Mouse (Mus musculus): ENCODE results near the gene Cacnb4. TPM values are rescaled to one million over a fixed set of nuclear protein-coding genes. Genes with fewer than 3 reads are reported as not detected.

Gene Cacnb4
- total RNA-seq, 1 experiment from 2014 or later, result not detected

DNA sequence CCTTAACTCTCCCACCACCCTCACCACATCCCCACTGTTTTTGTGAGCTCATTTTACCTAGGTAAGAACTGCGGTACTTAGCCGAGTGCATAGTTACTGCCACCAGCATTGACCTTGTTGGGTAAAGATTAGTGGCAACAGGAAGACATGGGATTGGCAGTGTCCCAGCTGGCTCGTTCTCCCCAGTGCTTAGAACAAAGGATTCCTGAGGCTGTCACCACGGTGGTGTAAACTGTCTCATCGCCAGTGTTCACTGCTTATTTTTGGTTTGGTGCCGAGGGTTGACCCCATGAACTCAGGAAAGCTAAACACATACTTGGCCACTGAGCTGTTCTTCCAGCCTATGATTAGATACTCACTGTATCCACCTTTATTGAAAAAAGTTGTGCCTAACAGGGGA is 238.6 kb downstream of the Cacnb4 start:
- peak; percentile 73 for ATAC-seq (replicated peaks; ENCODE audit: low read depth, poor library complexity, severe bottlenecking)

DNA sequence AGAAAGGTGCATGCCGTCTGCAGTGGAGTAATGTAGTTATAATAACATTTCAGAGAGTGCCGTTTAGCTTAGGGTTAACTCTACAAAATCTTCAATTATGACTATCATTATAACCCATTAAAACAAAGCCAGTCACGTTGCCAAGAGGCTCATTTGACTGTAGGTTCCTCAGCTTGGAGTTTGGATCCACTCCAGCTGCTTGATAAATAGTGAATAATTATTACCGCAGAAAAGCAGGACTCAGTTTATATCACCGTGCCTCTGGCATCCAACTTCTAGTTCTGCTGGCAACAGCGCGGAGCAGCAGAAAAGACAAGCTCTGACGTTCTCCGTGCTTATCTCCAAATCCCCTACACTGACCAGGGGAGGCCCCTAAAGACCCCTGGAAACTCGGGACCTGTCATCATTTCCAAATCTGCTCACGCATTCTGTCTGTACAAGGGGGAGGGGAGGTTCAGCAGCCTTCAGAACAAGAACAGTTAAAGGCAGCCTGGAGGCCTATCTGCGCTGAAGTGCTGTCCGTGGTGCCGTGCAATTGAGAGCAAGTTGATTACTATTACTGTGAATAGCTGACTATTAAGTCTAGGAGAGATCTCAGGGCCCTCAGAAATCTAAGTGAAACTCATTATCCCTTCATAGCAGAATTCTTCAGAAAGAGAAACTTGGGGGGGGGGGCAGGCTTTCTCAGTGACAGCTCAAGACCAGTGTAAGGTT is 240.6 kb downstream of the Cacnb4 start:
- no peak for ATAC-seq (replicated peaks; ENCODE audit: low read depth, poor library complexity, severe bottlenecking)

DNA sequence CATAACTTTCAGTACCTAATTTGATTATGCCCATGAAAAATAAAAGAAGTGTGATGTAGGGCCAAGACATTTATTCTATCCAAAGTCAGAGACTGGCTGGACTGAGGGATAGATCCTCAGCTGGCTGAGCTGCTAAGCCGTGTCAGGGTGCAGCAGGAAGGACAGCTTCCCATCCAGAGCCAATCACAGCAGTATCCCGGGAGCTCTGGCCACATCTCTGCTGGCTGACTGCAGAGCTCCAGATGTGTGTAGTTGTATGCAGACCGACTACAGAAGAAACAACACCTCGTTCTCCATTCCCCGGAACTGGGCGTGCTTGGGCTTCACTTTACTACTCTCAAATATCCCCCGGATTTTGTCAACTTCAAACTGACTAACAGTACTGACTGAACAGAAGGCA is 243.3 kb downstream of the Cacnb4 start:
- no peak for ATAC-seq (replicated peaks; ENCODE audit: low read depth, poor library complexity, severe bottlenecking)

DNA sequence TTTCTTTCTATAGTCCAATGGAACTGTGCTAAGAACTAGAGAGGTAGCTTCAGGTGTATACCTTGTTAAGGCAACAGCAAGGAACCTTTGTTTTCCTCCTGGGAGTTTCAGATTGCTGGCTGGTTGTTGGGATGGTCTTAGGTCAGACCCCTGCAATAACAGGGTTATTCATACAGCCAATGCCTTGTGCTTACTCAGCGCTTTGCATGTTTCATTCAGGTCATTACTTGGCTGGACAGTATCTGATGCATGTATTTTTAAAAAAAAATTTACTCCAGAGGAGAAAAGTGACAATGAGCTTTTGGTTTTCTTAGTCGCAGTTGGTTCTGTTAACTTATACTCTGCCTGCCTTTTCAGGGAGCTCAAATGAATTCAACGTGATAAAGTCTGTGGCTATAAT is 249.2 kb downstream of the Cacnb4 start:
- ATAC-seq (replicated peaks; ENCODE audit: low read depth, poor library complexity, severe bottlenecking), result no peak

DNA sequence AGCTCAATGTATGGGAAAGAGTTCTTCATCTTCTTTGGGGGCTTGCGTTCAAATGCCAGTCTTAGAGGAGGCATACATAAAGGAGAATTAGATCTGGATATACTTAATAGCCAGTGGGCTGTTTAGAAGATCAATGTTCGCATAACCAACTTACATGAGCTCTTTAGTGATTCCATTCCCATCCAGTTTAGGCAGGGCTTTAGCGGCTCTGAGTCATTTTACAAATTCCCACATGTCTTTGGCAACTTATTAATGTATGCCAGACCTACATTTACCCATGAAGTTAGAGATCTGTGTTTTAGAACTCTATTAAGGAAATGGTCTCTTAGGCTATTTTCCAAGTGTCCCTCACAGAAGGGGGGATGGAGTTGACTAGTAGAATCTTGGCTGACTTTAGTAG is 250.6 kb downstream of the Cacnb4 start:
- ATAC-seq (replicated peaks; ENCODE audit: low read depth, poor library complexity, severe bottlenecking), result no peak

DNA sequence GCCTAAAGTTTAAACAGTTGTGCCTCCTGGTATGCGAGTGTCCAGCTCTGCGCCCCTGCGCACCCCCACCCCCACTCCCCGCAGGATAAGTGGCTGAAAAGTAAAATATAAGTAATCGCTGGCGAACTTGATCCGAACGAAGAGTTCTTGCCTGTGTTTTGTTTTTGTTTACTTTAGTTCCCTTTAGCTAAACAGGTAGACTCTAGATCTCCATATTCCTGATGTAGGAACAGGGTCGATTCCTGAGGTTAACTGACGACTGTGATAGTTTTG is 251.2 kb downstream of the Cacnb4 start:
- ATAC-seq (replicated peaks; ENCODE audit: low read depth, poor library complexity, severe bottlenecking), result no peak

DNA sequence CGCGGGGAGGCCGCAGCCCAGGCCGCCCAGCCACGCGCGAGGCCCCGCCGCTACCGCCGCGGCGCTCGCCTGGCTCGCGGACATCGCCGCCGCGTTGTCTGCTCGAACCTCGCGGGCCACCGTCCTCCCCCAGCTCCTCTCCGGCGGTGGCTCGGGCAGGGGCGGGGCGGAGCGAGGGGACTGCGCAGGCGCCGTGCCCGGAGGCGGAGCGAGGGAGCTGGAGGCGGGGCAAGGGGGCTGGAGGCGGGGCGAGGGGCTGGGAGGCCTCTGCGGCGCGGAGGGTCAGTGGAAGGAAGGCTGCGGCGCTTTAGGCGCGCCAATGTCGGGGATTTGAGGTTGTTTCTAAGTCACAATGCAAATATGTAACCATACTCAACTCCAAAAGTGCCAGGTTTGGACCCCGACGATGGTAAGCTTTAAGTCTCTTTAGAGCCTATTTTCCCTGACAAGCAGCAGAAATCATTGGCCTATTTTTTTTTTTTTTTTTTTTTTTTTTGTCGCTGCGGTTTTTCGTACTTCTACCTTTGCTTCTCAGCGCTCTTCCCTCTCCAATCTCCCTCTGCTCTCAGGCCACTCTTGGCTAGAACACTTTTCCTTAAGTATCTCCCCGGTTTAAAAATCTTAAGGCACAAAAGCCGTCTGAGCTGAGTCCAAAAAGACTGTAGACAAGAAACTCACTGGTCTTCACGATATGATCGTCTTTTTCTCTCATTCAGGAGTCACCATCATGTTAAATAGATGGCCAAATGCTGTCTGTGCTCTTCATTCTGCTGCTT is 251.7 kb downstream of the Cacnb4 start, which contains the start of gene Arl5a:
Gene Arl5a, minus strand, starts transcription at position 155 of the 776 bp plus-strand sequence.
- peak; percentile 91 for ATAC-seq (replicated peaks; ENCODE audit: low read depth, poor library complexity, severe bottlenecking)

DNA sequence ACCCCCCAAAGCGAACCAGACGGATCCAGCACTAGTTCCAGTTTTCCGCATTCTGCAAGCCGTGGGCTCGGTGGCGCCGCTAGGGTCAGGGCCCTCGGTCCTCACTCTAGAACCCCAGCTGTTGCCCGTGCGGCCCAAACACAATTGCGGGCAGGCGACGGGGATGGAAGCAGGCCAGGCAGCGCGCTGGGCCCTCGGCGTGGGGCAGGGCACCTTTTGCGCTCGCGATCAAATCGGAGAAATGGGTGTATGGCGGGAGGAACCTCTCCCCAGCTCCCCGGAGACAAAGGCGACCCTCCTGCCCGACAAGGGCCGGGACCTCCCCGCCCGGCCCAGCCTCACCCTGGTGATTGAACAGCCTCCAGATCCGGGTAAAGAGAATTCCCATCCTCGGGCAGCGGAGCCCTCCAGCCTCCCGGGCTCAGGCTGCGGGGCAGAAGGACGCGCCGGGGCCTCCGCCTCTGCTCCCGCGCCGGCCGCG is 252.3 kb downstream of the Cacnb4 start:
- ATAC-seq (replicated peaks; ENCODE audit: low read depth, poor library complexity, severe bottlenecking), result peak; percentile 24; the same call in 1 of the 2 replicates

DNA sequence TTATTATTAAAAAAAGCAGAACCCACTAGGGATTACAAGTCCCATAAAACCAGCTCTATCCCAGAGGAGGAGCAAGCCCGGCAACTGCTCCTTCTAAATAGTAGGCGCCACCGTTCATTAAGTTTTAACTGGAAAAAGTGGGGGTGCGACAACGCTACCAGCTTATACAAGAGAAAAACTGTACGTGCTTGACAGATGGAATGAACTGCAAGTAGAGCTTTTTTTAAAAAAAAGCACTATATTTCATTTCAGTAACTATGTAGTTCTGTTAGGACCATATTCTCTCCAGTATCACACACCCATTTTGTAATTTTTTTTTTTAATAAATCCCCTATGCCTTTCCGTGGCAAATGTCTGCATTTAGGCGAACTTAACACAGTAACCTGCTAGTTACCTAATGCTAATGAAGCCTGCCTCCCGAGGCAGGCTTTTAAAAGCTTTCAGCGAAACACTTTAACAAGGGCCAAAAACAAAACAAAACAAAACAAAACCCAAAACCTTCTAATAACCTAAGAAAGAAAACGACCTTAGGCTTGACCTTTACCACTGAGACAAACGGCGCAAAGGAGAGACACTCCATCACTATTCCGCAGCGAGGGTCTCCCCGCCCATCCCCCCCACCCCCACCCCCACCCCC is 252.9 kb downstream of the Cacnb4 start:
- ATAC-seq (replicated peaks; ENCODE audit: low read depth, poor library complexity, severe bottlenecking), result no peak

DNA sequence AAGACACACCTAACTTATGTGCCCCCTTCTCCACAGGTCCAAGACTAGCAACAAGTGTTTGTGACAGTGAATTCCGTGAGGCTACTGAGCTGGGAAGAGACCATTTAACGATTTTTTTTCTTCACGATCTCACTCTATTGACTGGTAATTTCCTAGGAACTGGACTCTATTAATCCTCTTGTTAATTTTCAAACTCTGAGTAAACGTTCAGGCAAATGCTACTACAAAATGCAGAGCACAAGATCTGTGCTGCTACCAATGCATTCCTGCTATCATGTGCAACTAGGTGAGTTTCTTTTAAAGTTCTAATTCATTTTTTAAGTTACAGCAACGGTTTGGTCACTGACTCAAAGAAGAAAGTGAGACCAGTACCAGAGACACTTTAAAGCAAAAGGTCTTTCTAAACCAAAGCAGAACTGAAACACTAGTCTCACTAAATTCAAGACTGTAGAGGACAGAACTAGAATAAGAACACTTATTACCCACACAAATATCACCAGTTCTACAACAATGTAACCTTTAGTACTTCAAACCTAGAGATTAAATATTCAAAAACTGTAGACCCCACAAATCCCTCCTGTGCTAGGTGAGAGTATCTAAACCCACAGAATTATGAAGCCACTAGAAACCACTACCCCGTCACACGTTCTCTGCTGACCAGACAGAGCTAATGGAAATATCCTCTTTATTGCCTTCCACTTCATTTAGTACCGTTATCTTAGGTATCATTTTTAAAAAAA is 253.6 kb downstream of the Cacnb4 start:
- no peak for ATAC-seq (replicated peaks; ENCODE audit: low read depth, poor library complexity, severe bottlenecking)

DNA sequence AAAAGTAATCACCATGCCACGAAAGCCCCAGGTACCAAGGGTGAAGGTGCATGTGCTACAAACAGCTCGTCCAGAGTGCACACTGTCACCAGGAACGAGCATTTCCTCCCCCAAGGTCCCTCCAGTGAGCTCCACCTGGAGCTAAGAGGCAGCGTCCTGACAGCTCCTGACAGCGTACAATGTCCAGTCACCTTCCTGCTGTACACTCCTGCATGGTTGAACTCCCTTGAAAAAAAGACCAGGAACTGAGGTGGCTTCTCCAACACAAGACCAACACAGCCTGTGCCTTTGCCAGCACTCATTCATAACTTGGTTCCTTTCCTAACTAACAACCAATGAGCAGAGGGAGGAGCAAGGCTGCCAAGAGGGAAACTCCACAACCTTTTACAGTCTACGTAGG is 255.4 kb downstream of the Cacnb4 start:
- no peak for ATAC-seq (replicated peaks; ENCODE audit: low read depth, poor library complexity, severe bottlenecking)

DNA sequence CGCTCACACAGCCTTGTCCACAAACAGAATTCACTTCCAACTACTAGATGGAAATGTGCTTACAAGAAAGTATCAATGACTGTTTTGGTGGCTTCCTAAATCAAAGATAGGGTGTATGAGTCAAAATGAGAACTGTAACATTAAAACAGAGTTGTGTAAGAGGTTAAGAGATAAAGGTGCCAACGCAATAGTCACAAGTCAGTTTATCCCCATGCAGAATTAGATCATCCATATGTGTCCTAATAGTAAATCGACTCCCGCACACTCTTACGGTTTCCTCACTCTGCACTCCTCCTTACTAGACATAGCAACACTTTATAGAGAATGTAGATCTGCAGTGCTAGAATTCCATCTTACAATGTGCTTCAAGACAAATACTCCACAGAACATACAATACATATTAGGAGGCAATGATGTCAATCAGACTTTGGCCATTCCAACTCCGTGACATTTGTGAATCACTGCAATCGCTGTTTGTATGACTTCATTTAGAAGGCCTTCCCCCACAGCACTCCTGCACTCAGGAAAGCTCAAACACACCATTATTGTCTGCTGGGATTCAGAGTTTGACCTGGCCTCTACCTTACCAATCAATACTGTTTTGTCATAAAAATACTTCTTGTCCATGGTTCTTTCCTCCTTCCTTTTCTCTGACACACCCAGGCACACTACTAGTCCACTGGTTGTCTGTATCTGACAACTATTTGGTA is 256.5 kb downstream of the Cacnb4 start:
- ATAC-seq (replicated peaks; ENCODE audit: low read depth, poor library complexity, severe bottlenecking), result no peak

DNA sequence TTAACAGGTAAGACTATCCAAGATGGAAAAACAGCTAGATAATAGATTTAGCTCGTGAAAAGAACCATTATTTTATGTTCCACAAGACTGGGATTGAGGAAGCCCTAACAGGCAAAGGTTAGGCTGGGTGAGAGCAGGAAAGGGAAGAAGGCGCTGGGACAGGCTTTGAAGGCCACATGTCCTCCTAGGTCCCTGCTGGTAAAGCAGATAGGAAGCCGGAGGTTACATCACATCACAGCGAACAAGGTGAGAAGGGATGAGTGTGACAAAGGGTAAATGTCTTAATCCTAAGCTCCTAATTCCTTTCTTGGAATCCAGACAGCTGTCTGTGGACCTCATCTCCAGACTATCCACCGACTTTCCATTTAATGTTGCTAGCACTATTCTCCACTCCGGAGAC is 257.3 kb downstream of the Cacnb4 start:
- no peak for ATAC-seq (replicated peaks; ENCODE audit: low read depth, poor library complexity, severe bottlenecking)

DNA sequence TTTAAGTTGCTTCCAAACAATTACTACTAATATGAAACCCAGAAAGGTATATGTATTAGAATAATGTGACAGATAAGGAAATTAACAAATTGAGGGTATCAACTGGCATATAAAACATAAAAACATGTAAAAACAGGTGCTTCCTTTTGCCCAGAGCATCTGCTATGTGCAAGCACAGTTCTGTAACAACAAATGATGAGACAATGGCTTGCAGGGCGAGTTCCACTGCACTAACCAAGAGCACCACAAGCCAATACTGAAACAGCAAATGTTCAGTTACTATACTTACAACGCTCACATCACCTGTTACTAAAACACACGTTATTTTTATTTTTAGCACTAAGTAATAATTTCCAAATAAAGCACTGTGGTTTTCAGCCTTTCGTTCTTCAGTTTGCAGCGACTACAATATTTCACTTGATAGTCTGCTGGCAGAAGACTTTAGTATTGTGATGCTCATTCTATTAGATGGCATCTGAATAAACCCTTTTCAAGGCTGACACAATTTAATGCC is 264.1 kb downstream of the Cacnb4 start:
- no peak for ATAC-seq (replicated peaks; ENCODE audit: low read depth, poor library complexity, severe bottlenecking)

DNA sequence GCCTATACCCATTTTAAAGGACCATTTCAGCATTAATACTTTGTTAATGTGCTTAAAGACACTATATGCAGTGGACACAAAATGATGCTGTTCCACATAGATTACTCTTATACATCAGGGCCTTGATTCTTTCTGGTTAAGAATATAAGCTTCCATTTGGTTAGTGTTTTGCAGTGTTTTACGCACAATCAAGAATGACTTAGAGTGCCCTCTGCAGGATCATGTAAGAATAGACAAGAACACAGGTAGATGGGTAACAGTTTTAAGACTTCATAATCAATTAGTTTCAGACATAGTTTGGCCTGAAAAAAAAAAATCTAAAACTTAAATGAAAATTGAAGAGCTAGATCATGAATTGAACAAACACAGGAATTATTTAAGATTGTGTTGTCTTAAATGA is 270.2 kb downstream of the Cacnb4 start:
- peak; percentile 60; the same call in 1 of the 2 replicates for ATAC-seq (replicated peaks; ENCODE audit: low read depth, poor library complexity, severe bottlenecking)

DNA sequence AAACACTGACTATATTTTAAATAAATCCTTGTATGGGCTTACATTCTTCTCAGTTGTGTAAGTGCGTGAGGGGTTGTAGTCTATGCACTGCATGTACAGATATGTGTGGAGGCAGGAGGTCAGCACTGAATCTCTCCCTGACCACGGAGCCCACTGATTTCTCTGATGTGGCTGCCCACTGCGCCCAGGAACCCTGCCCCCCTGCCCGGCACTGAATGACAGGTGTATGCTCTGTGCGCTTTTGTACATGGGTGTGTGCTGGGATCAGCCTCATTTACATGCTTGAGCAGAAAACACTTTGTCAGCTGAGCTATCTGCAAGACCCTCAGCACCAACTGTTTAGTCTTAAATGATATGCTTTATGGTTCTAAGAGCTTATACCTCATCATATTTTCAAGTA is 271.4 kb downstream of the Cacnb4 start:
- ATAC-seq (replicated peaks; ENCODE audit: low read depth, poor library complexity, severe bottlenecking), result no peak

DNA sequence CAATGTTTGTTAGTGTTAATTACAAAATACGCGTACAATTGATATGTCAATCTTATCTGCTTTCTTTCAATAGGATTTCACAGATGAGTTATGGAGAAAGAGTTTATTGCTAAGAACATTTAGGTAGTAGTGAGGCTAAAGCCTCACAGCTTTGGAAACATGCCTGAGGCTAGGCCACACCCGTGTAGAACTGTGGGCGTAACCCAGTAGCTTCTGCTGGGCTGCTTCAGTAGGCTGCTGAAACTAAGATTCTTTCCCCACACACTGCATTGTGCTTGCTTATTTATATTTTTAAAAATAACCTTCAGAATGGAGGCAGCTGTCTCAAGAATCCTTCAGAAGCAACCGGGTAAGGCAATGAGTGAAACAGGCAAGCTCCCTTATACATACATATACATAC is 282.1 kb downstream of the Cacnb4 start:
- ATAC-seq (replicated peaks; ENCODE audit: low read depth, poor library complexity, severe bottlenecking), result no peak

DNA sequence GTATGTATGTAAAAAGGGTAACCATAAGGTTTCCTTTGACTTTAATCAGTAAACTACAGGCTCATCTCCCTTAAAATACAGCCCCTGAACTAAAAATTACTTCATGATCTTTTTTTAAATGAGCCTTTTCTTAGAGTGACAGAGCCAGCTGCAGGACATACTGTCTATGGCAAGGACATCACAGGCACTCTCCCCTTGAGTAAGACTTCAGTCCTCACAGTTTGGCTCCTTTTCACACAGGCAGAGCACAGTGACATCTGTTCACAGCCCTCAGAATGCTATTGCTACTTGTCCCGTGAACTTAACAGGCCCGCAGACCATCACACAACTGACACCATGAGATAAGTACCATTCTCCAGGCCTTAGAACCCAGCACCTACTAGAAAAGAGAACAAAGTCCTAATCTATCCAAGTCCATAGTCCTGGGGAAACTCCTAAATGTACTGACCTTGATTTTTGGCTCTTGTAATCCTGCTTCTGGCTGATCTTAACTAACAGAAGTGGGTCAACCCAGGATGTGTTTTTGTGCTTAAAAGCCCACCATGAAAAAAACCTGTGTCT is 286.1 kb downstream of the Cacnb4 start:
- no peak for ATAC-seq (replicated peaks; ENCODE audit: low read depth, poor library complexity, severe bottlenecking)

DNA sequence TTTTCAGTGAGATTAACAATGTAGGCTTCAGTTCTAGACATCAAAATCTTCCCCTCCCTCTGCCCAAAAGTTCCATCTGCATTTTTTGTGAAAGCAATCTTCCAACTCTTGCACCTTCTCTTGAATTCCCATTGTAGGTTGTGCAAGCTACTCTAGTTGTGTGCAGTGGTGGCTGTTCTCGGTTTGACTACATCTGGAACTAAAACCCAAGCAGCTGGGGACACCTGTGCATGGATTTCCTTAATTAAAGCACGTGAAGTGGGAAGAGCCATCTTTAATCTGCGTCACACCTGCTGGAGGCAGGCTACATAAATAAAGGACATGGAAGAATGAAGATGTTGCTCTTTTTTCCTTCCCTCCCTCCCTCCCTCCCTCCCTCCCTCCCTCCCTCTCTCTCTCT is 286.7 kb downstream of the Cacnb4 start:
- no peak for ATAC-seq (replicated peaks; ENCODE audit: low read depth, poor library complexity, severe bottlenecking)

Data from common myeloid progenitor, adult 5-6 weeks (primary cell).